ENCODE assay signal across 35 mouse cellular contexts in the genomic region with DNA sequence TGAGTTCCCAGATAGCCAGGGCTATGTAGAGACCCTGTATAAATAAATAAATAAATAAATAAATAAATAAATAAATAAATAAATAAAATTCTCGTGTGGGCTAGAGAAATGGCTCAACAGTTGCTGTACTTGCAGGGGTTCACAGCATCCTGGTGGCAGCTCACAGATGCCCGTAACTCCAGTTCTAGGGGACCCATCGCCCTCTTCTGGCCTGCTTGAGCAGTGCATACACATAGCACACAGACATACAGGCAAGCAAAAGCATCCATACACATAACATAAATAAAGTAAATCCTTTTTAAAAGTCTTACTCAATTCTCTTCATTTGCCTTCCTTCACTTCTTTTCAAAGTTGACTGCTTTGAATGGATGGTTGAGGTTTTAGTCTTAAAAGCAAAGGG. TPM values are rescaled to one million over a fixed set of nuclear protein-coding genes. Genes with fewer than 3 reads are reported as not detected.
DNase-seq lines count a peak whose midpoint lies in the region; ATAC-seq and TF ChIP-seq lines count a peak whose summit lies in the region.
"Had no signal": no experiment of that assay in that cellular context is flagged by ENCODE, and none has a peak within 500 bp of the region (broad histone marks: within the 10 kb centered on the region; RNA-seq: fewer than 3 reads in every experiment).

No protein-coding gene starts in this region.

- 87% methylated on average over 3 of the region's 3 CpGs for WGBS in hindbrain, postnatal 0 days
- WGBS in hindbrain, embryonic 14.5 days: 94% methylated on average over 3 of the region's 3 CpGs
- WGBS in stomach, postnatal 0 days: 86% methylated on average over 3 of the region's 3 CpGs

- H3K9me3 ChIP-seq in hindbrain, postnatal 0 days (ENCODE audit: low read length): no peaks in the 10 kb centered on the region
- H3K9me3 ChIP-seq in hindbrain, embryonic 14.5 days (ENCODE audit: control insufficient read depth, low read length): no peaks in the 10 kb centered on the region
- H3K9me3 ChIP-seq in MEL (replicated peaks; ENCODE audit: insufficient read depth, low read length): no peaks in the 10 kb centered on the region
- no peaks in the 10 kb centered on the region for H3K9me3 ChIP-seq in stomach, postnatal 0 days (ENCODE audit: control insufficient read depth, low read length)
- H3K9me3 ChIP-seq: embryonic facial prominence, embryonic 13.5 days; forebrain, embryonic 10.5 days; forebrain, embryonic 15.5 days; hindbrain, embryonic 12.5 days; limb, embryonic 13.5 days; liver, embryonic 12.5 days; neural tube, embryonic 12.5 days had no signal

- 0 out of 2 replicates have a peak, but pooled peaks cover 5% of the 10 kb centered on the region for H3K4me1 ChIP-seq in hindbrain, postnatal 0 days (ENCODE audit: insufficient read depth, low read length)
- H3K4me1 ChIP-seq in hindbrain, embryonic 14.5 days (replicated peaks; ENCODE audit: control insufficient read depth, insufficient read depth, low read length): peaks cover 7% of the 10 kb centered on the region
- peaks cover 2% of the 10 kb centered on the region for H3K4me1 ChIP-seq in testis, adult 2 months (ENCODE audit: control insufficient read depth, insufficient read depth, low read length)
- no peaks in the 10 kb centered on the region for H3K4me1 ChIP-seq in MEL (ENCODE audit: control insufficient read depth in 1 of 2, insufficient read depth in 2 of 2, low read length in 2 of 2)
- no peaks in the 10 kb centered on the region for H3K4me1 ChIP-seq in stomach, postnatal 0 days (replicated peaks; ENCODE audit: control insufficient read depth, insufficient read depth)
- H3K4me1 ChIP-seq: embryonic facial prominence, embryonic 13.5 days; forebrain, embryonic 15.5 days; hindbrain, embryonic 12.5 days; limb, embryonic 13.5 days had no signal

- no peak for TF ChIP-seq EP300 in MEL (IDR thresholded peaks at IDR 0.05; ENCODE audit: low read depth in 1 of 2, low read length in 2 of 2)
- TF ChIP-seq EP300 in stomach, postnatal 0 days (optimal IDR thresholded peaks at IDR 0.05): no peak

- no peak overlapping the region for H3K27ac ChIP-seq in hindbrain, postnatal 0 days
- no peak overlapping the region for H3K27ac ChIP-seq in hindbrain, embryonic 14.5 days
- H3K27ac ChIP-seq in testis, adult 2 months (ENCODE audit: control insufficient read depth, insufficient read depth, low read depth, low read length): no peak overlapping the region
- H3K27ac ChIP-seq in MEL (ENCODE audit: control insufficient read depth, low read depth, low read length): no peak overlapping the region
- no peak overlapping the region for H3K27ac ChIP-seq in stomach, postnatal 0 days (replicated peaks)
- H3K27ac ChIP-seq: embryonic facial prominence, embryonic 13.5 days; forebrain, embryonic 10.5 days; forebrain, embryonic 15.5 days; hindbrain, embryonic 12.5 days; layer of hippocampus, adult 2 months; left cerebral cortex, adult 2 months; limb, embryonic 13.5 days; liver, embryonic 12.5 days; neural tube, embryonic 12.5 days had no signal

- TF ChIP-seq CTCF in hindbrain, postnatal 0 days (IDR thresholded peaks at IDR 0.05; ENCODE audit: low read depth): peak; percentile 17; the same call in 1 of the 2 replicates
- peak; percentile 16; the same call in 1 of the 2 replicates for TF ChIP-seq CTCF in testis, adult 2 months (IDR thresholded peaks at IDR 0.05; ENCODE audit: control insufficient read depth, insufficient read depth, insufficient replicate concordance, low read depth, low read length)
- peak in 2 of 3 experiments; percentile 10 to 30; a peak in 2 of 6 replicates for TF ChIP-seq CTCF in MEL (IDR thresholded peaks at IDR 0.05 in 2 of 3, conservative IDR thresholded peaks at IDR 0.05 in 1 of 3; ENCODE audit: control insufficient read depth in 1 of 3, insufficient read depth in 1 of 3, low read depth in 2 of 3, low read length in 3 of 3, poor library complexity in 1 of 3, severe bottlenecking in 1 of 3)
- peak; percentile 19; the same call in 1 of the 2 replicates for TF ChIP-seq CTCF in stomach, postnatal 0 days (IDR thresholded peaks at IDR 0.05; ENCODE audit: low read depth)

- no peak for ATAC-seq in hindbrain, postnatal 0 days
- no peak for ATAC-seq in hindbrain, embryonic 14.5 days (ENCODE audit: low FRiP score)
- no peak for ATAC-seq in stomach, postnatal 0 days (ENCODE audit: low FRiP score, low TSS enrichment)
- ATAC-seq: forebrain, embryonic 15.5 days; liver, embryonic 12.5 days had no signal

- H3K27me3 ChIP-seq in hindbrain, postnatal 0 days (ENCODE audit: insufficient read depth, low read length): no peaks in the 10 kb centered on the region
- H3K27me3 ChIP-seq in hindbrain, embryonic 14.5 days (ENCODE audit: control insufficient read depth, insufficient read depth, low read length): no peaks in the 10 kb centered on the region
- H3K27me3 ChIP-seq in testis, adult 2 months (ENCODE audit: control insufficient read depth, insufficient read depth, low read length): no peaks in the 10 kb centered on the region
- H3K27me3 ChIP-seq in MEL (ENCODE audit: control insufficient read depth in 1 of 2, insufficient read depth in 2 of 2, low read length in 2 of 2): no peaks in the 10 kb centered on the region; a peak in 1 of 4 replicates
- H3K27me3 ChIP-seq in stomach, postnatal 0 days (ENCODE audit: control insufficient read depth, insufficient read depth, low read length): no peaks in the 10 kb centered on the region
- H3K27me3 ChIP-seq: CH12.LX; hindbrain, embryonic 12.5 days; neural tube, embryonic 12.5 days had no signal

- TF ChIP-seq POLR2A in testis, adult 2 months (IDR thresholded peaks at IDR 0.05; ENCODE audit: control insufficient read depth, low read depth, low read length): no peak
- TF ChIP-seq POLR2A in MEL (IDR thresholded peaks at IDR 0.05; ENCODE audit: control insufficient read depth in 1 of 2, insufficient read depth in 1 of 2, low read depth in 1 of 2, low read length in 2 of 2, poor library complexity in 1 of 2): no peak

- no peak overlapping the region for H3K4me3 ChIP-seq in hindbrain, postnatal 0 days (ENCODE audit: low read length)
- no peak overlapping the region for H3K4me3 ChIP-seq in hindbrain, embryonic 14.5 days (replicated peaks; ENCODE audit: low read length)
- no peak overlapping the region for H3K4me3 ChIP-seq in testis, adult 2 months (ENCODE audit: control insufficient read depth, low read depth, low read length)
- H3K4me3 ChIP-seq in MEL (ENCODE audit: control insufficient read depth in 1 of 2, insufficient read depth in 1 of 2, low read depth in 2 of 2, low read length in 2 of 2): no peak overlapping the region
- H3K4me3 ChIP-seq in stomach, postnatal 0 days (ENCODE audit: low read depth, low read length): no peak overlapping the region
- H3K4me3 ChIP-seq: embryonic facial prominence, embryonic 13.5 days; forebrain, embryonic 10.5 days; forebrain, embryonic 15.5 days; hindbrain, embryonic 12.5 days; layer of hippocampus, adult 2 months; left cerebral cortex, adult 2 months; limb, embryonic 13.5 days; liver, embryonic 12.5 days; myocyte; neural tube, embryonic 12.5 days had no signal

- H3K36me3 ChIP-seq in hindbrain, postnatal 0 days (ENCODE audit: insufficient read depth, low read length): no peaks in the 10 kb centered on the region
- H3K36me3 ChIP-seq in hindbrain, embryonic 14.5 days (replicated peaks; ENCODE audit: control insufficient read depth, insufficient read depth): no peaks in the 10 kb centered on the region
- no peaks in the 10 kb centered on the region for H3K36me3 ChIP-seq in testis, adult 2 months (ENCODE audit: control insufficient read depth, insufficient read depth, low read length)
- no peaks in the 10 kb centered on the region for H3K36me3 ChIP-seq in MEL (ENCODE audit: control insufficient read depth in 1 of 2, insufficient read depth in 2 of 2, low read length in 2 of 2)
- no peaks in the 10 kb centered on the region for H3K36me3 ChIP-seq in stomach, postnatal 0 days (ENCODE audit: control insufficient read depth, insufficient read depth, low read length)
- H3K36me3 ChIP-seq: embryonic facial prominence, embryonic 13.5 days; forebrain, embryonic 10.5 days; forebrain, embryonic 15.5 days; hindbrain, embryonic 12.5 days; limb, embryonic 13.5 days; liver, embryonic 12.5 days; neural tube, embryonic 12.5 days had no signal

- no peak overlapping the region for H3K9ac ChIP-seq in hindbrain, postnatal 0 days (replicated peaks; ENCODE audit: low read length)
- H3K9ac ChIP-seq in hindbrain, embryonic 14.5 days: no peak overlapping the region
- no peak overlapping the region for H3K9ac ChIP-seq in MEL (ENCODE audit: control insufficient read depth, low read depth, low read length, poor library complexity, severe bottlenecking)
- no peak overlapping the region for H3K9ac ChIP-seq in stomach, postnatal 0 days (ENCODE audit: low read length)
- H3K9ac ChIP-seq: embryonic facial prominence, embryonic 13.5 days; forebrain, embryonic 15.5 days; hindbrain, embryonic 12.5 days; limb, embryonic 13.5 days; liver, embryonic 12.5 days; neural tube, embryonic 12.5 days had no signal

- no peaks in the 10 kb centered on the region for H3K79me2 ChIP-seq in MEL (ENCODE audit: control insufficient read depth, insufficient read depth, low read length, poor library complexity)

- no peak overlapping the region for H3K4me2 ChIP-seq in hindbrain, postnatal 0 days (ENCODE audit: low read depth, low read length)
- H3K4me2 ChIP-seq in hindbrain, embryonic 14.5 days (replicated peaks): no peak overlapping the region
- no peak overlapping the region for H3K4me2 ChIP-seq in stomach, postnatal 0 days (replicated peaks; ENCODE audit: low read depth)
- H3K4me2 ChIP-seq: embryonic facial prominence, embryonic 13.5 days; forebrain, embryonic 15.5 days; heart, embryonic 11.5 days; hindbrain, embryonic 12.5 days; limb, embryonic 13.5 days; liver, embryonic 12.5 days; neural tube, embryonic 12.5 days had no signal

- no peak for DNase-seq in hindbrain, postnatal 0 days (ENCODE audit: low spot score)
- DNase-seq in hindbrain, embryonic 14.5 days (ENCODE audit: low spot score): no peak
- DNase-seq in testis, postnatal 14 days (ENCODE audit: low spot score): no peak
- peak; percentile 9 for DNase-seq in MEL (ENCODE audit: low read depth, low spot score)
- DNase-seq in stomach, postnatal 0 days (ENCODE audit: low spot score): no peak
- no peak for DNase-seq in right cerebral cortex, adult 2 months (ENCODE audit: low spot score in 2 of 2)
- no peak for DNase-seq in urinary bladder, adult 2 months (ENCODE audit: low spot score)
- DNase-seq: adrenal gland, postnatal 14 days; B cell, adult 2 months; cerebellum, adult 11-12 months; cerebellum, postnatal 10 days; heart, postnatal 36 days; kidney, adult 2 months; kidney, postnatal 36 days; lung, adult 18-20 months; lung, postnatal 10 days; midbrain, embryonic 14.5 days; thymus, postnatal 4 days had no signal

- TF ChIP-seq RAD21 in MEL (IDR thresholded peaks at IDR 0.05; ENCODE audit: low read depth, low read length): no peak

RNA-seq across cellular contexts. Expression of a gene that starts 50.7 kb away (rescaled TPM):
- 1.1 and 3.7 TPM in 2 replicates for total RNA-seq in hindbrain, postnatal 0 days (2014; rRNA removed)
- 1.1 and 1.2 TPM in 2 replicates for polyA plus RNA-seq in hindbrain, postnatal 0 days (2015; fragmentation: Nextera tagmentation; extraction: Ambion mirVana)
- 2.6 and 3.0 TPM in 2 replicates for polyA plus RNA-seq in hindbrain, embryonic 14.5 days (2014; fragmentation: Nextera tagmentation; extraction: Ambion mirVana)
- 0.07 and 0.14 TPM in 2 replicates for polyA plus RNA-seq in testis, adult 2 months (2012; rRNA removed)
- not detected in 2 replicates for total RNA-seq in MEL (2012; rRNA removed)
- polyA plus RNA-seq in MEL (2012; ENCODE audit: insufficient read depth in 1 of 2, insufficient read length in 2 of 2, low read depth in 1 of 2, low replicate concordance in 2 of 2, missing spikeins in 1 of 2): not detected
- polyA plus RNA-seq in stomach, postnatal 0 days (2015; fragmentation: Nextera tagmentation; extraction: Ambion mirVana): 0.35 and 0.56 TPM in 2 replicates
- 0.73 and 0.83 TPM in 2 replicates for polyA plus RNA-seq in urinary bladder, adult 2 months (2012; rRNA removed)
- total RNA-seq: common myeloid progenitor, adult 5-6 weeks; layer of hippocampus, adult 2 months; layer of hippocampus, postnatal 14 days; left cerebral cortex, adult 2 months; left cerebral cortex, postnatal 25 days had no signal
- polyA plus RNA-seq: forebrain, embryonic 10.5 days; forebrain, embryonic 15.5 days had no signal

RNA-seq across cellular contexts. Expression of a gene that starts 57.2 kb away (rescaled TPM):
- total RNA-seq in hindbrain, postnatal 0 days (2014; rRNA removed): 20.3 and 24.3 TPM in 2 replicates
- polyA plus RNA-seq in hindbrain, postnatal 0 days (2015; fragmentation: Nextera tagmentation; extraction: Ambion mirVana): 16.3 and 16.5 TPM in 2 replicates
- polyA plus RNA-seq in hindbrain, embryonic 14.5 days (2014; fragmentation: Nextera tagmentation; extraction: Ambion mirVana): 27.6 and 35.1 TPM in 2 replicates
- polyA plus RNA-seq in testis, adult 2 months (2012; rRNA removed): 0.07 and 0.08 TPM in 2 replicates
- not detected in 2 replicates for total RNA-seq in MEL (2012; rRNA removed)
- not detected for polyA plus RNA-seq in MEL (2012; ENCODE audit: insufficient read depth in 1 of 2, insufficient read length in 2 of 2, low read depth in 1 of 2, low replicate concordance in 2 of 2, missing spikeins in 1 of 2)
- 5.1 and 5.3 TPM in 2 replicates for polyA plus RNA-seq in stomach, postnatal 0 days (2015; fragmentation: Nextera tagmentation; extraction: Ambion mirVana)
- polyA plus RNA-seq in urinary bladder, adult 2 months (2012; rRNA removed): 1.3 and 1.9 TPM in 2 replicates
- total RNA-seq: CH12.LX; common myeloid progenitor, adult 5-6 weeks; layer of hippocampus, adult 2 months; layer of hippocampus, postnatal 14 days; left cerebral cortex, adult 2 months; left cerebral cortex, postnatal 25 days had no signal
- polyA plus RNA-seq: forebrain, embryonic 10.5 days; forebrain, embryonic 15.5 days; frontal cortex, adult 2 months had no signal
